Mouse (Mus musculus) liver, postnatal 0 days (tissue): Measurements from ENCODE around the gene Etv3.

Experiments
- CTCF ChIP-seq: sonication (generic); IDR thresholded peaks from 2 replicates; pipeline ENCODE4 v1.5.1; 2016; ENCODE audit warnings: antibody characterized with exemption, low read depth
- EP300 ChIP-seq: IDR thresholded peaks from 2 replicates; pipeline ENCODE4 v1.6.1; 2016; ENCODE audit warnings: antibody characterized with exemption, low read depth, mild to moderate bottlenecking

DNA sequence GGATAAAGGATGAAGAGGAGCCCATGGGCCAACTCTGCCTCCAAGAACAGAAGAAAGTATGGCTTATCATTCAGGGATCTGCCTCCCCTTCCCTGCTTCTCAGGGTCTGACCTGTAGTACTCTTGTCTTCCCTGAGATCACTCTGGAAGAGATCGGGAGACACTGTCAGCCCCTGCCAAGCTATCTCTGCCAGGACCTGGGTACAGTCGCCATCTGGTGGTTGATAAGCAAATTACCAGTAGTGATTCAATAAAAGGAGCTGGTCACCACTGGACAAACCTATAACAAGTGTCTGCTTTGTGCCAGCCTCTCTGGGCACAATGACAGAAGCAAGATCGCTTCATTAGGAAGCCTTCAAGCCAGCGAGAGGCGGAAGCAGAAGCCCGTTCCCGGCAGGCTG lies 20.9 kb upstream of the Etv3 start:
- peak; percentile 78 for TF ChIP-seq CTCF
- no peak for TF ChIP-seq EP300
